Mouse (Mus musculus) left cerebral cortex, postnatal 14 days (tissue): ENCODE measurements around the gene Abraxas2. TPM values are rescaled to one million over a fixed set of nuclear protein-coding genes. Genes with fewer than 3 reads are reported as not detected.
A peak's percentile ranks its signal among the peaks of the same experiment; 100 is the strongest.

Experiments
- DNase-seq, 2 experiments: peaks; one replicate each; pipeline ENCODE4 v3.0.0; 2021 to 2022; ENCODE audit warnings: low spot score in 2 of 2, mixed read lengths in 1 of 2
- intact Hi-C: fragments of 180-260 bp; cut with DNase I; formaldehyde crosslinking; loops from one replicate; pipeline ENCODE4 v1.15.1; 2025
- total RNA-seq, 2 experiments: library from RNA; stranded (reverse); gene quantifications; 2 replicates each; pipeline ENCODE4 v1.2.3; 2021

The Abraxas2 gene
- total RNA-seq, 2 experiments from 2014 or later: 24.9 to 28.2 TPM

DNA sequence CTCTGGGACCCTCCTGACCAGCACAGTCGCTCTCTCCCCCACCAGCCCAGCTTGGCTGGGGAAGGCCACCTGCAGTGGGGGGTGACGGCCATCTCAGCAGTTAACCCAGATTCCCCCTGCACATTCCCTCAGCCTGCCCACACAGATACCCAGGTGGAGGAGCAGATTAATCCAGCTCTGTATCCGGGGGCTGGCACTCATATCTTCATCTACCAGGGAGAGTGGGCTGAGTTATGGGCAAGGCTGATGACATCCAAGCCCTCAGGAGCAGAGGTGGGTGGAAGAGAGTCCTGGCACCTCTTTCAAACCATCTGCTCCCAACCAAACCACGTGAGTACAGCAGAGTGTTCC, 33.3 kb downstream of the Abraxas2 start:
- DNase-seq: no peak
- intact Hi-C loops: no loop called here

GRCm38 (mm10) chr7:132892806-132893205, 33.8 kb downstream of the Abraxas2 start:
- DNase-seq: no peak
- intact Hi-C loops: no loop called here

DNA sequence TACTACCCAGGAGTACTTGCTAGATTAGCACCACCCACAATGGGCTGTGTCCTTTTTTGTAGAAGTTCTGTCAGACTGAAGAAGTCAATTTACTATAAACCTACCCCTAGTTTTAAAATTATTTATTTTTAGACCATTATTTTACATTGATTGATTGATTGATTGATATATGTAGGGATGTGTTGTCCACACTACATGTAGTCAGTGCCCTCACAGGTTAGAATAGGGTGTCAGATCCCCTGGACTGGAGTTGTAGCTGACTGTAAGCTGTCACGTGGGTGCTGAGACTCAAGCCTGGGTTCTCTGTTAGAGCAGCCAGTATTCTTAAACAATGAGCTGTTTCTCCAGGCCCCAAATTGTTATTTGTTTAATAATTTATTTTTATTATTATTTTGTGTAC, 34.3 kb downstream of the Abraxas2 start:
- DNase-seq: no peak
- intact Hi-C loops: no loop called here

DNA sequence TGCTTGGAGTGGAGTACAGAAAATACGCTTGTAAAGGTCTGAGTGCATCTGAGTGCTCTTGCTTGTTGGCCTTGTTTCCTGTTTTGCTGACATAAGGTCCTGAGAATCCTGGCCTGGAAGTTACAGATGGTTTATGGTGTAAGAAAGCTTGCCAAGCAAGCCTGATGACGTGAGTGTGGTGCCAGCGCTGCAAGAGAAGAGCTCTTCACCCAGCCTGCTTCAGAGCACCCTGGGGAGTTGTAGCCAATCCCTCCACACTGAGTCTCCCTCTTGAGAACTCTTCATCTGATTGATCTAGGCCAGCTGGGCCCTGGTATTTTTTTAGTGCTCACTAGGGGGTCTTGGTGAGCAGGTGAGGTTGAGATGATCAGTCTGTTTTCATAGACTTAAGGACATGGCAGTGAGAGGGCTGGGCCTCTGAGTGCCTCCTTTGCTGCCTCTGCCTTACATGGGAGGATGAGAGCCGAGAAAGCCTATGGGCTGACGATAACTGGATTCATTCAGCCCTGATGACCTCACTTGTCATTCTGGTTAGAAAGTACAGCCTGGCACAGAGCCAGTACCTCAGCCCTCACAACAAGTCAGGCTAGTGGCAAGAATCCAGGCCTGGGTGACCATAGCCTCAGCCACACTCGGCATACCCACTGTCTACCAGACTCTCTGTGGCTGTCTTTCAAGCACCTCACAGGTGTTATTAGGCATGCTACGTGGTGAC, 36.0 kb downstream of the Abraxas2 start:
- intact Hi-C loops: no loop called here
- no peak for DNase-seq

DNA sequence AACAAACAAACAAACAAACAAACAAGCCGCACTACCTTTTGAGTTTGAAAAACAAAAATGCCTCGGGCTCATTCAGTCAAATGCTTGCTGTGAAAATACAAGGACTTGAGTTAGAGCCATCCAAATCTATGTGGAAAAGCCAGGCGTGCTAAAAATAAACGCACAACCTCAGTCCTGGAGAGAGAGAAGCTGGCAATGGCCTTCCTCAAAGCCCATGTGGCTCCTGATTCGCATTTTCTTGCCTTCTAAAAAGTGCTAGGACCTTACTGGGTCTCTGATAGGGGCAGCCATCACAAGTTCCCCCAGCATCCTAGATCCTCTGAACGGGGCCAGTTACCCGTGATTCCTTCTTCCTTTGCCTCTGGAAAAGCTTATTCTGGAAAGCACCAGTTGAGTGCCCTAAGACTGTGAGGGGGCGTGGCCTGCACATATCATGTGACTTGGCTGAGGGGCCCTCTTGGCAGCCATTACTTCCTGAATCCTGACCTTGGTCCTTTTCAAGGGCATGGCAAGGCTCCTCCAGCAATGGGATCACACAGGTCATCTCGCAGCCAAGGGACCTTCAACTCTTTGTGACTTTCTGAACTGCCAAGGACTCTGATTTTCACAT, 37.3 kb downstream of the Abraxas2 start:
- intact Hi-C loops: no loop called here
- DNase-seq: no peak

DNA sequence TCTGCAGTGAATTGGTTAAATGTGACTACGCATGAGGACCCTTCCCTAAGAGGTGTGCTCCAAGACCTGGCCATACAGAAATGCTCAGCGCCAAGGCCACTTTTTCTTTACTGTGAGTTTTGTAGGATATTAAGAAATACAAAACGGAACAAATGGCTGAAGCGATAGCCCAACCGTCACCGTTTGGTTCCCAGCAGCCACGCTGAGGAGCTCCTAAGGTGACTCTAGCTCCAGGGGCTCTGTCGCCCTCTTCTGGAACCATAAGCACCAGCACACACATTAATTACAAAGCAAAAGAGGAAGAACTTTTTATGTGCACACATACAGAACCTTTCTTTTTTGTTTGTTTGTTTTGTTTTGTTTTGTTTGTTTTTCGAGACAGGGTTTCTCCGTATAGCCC, 38.2 kb downstream of the Abraxas2 start:
- intact Hi-C loops: no loop called here
- no peak for DNase-seq

- intact Hi-C loops: no loop called here
- no peak for DNase-seq
Observed at GRCm38 (mm10) chr7:132898234-132898633, 39.2 kb downstream of the Abraxas2 start.

- intact Hi-C loops: no loop called here
- DNase-seq: no peak
Observed at GRCm38 (mm10) chr7:132900826-132901531, 42.0 kb downstream of the Abraxas2 start.

DNA sequence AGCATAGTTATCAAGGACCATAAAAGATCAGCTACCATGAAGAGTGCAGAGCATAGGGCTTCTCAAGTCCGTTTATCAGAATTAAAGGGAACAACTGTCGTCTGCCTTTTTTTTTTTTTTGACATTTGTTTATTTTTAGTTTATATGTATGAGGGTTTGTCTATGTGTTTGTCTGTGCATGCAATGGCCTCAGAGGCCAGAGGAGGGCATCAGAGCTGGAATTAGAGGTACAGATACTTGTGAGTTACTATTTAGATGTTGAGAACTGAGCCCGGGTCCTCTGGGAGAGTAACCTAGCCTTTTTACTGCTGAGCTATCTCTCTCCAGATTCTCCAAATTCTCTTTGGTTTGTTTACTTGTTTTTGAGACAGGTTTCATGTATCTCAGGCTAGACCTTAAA, 44.8 kb downstream of the Abraxas2 start:
- intact Hi-C loops: no loop called here
- DNase-seq: no peak

- intact Hi-C loops: no loop called here
- DNase-seq: no peak
Observed at GRCm38 (mm10) chr7:132921971-132922370, 62.9 kb downstream of the Abraxas2 start.

DNA sequence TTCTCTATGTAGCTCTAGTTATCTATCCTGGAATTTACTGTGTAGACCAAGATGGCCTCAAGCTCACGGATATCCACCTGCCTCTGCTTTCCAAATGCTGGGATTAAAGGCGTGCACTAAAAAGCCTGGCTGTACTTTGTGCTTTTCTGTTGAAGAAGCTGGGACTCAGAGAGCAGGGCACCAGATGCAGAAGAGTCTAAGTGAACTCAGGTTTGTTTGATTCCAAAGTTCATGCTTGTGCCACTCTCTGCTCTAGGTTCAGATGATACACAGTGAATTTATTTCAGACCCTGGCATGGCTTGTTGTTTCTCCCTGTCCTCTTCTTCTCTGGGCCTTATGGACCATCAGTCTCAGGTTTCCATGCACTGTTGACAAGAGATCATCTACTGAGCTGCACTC, 66.2 kb downstream of the Abraxas2 start:
- DNase-seq: no peak
- intact Hi-C loops: no loop called here

DNA sequence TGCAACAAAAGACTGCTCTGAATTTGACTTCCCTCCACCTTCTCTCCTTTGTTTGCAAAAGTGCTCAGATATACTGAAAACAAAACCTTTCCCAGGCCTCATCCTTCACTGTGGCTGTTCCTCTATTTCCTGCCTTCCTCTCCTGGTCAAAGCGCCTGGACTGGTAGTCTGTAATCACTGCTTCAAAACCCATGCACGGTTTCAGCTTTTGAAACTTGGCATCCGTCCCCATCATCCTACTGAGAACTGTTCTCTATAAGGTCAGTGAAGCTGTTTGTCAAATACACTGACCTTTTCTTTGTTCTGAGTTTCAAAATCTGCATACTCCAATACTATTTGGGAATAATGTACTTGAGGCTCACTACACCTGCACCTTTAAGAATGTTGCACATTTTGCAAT, 68.2 kb downstream of the Abraxas2 start:
- intact Hi-C loops: no loop called here
- DNase-seq: no peak

DNA sequence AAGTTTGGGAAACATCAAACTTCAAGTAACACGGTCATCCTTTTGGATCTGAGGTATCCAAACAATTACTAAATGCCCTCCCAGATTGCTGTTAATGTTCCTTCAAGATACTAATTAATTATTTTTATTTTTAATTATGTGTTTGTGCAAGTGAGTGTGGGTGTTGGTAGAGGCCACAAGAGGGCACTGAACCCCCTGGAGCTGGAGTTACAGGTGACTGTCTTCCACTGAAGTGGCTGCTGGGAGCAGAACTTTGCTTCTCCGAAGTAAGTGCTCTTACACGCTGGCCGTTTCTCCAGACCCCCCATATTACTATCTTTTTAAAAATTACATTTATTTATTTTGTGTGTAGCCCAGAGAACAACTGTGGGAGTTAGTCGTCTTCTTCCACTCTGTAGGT, 71.0 kb downstream of the Abraxas2 start:
- intact Hi-C loops: no loop called here
- no peak for DNase-seq

DNA sequence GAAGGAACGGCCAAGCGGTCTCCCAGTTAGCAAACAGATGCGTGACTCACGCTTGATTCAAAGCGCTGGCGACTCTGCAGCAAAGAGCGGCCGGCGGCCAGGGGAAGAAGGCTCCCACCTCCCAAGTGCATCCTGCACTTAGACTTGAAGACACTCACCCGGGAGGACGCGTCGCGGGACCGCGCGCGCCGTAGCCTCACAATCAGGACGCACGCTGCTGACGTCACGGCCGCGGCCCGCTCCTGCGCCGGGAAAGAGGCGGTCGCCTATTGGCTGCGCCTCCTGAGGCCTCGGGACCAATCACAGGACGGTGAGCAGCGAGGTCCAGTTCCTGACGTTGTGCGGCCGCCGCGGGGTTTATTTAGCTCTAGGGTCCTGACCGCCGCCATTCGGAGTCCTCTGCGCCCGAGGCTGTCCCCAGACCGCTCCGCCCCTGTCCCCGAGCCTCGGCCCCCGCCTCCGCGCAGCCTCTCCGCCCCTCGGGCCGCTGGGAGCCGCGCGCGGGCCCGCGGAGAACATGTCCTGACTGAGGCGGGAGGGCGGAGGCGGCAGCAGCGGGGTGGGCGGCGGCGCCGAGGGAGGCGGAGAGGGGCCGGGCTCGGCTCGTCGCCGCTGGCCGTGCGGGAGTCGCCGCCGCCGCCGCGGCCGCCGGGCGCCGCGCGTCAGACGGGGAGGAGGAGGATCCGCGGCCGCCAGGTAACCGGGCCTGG, 72.0 kb downstream of the Abraxas2 start, which contains the start of gene Zranb1:
Zranb1 (plus strand) TSS at position 293 of the 710 bp plus-strand sequence.
- intact Hi-C loops: no loop called here
- peak; percentile 99 for DNase-seq

GRCm38 (mm10) chr7:132931560-132932351, 72.7 kb downstream of the Abraxas2 start:
- intact Hi-C loops: no loop called here
- DNase-seq: peak; percentile 19 to 20

DNA sequence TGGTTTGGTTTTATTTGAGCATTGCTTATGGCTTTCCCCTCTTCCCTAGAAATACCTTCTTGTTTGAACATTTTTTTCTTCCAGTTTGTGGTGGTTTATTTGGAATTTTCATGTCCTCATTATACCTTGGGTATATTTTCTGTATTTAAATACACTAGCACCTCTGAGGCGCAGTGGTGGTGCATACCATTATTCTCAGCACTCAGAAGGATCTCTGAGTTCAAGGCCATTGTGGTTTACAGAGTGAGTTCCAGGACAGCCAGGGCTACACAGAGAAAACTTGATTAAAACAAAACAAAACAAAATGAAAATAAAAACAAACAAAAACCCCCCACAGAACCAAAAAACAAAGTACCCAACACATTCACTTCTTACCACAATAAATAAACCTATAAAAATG, 74.3 kb downstream of the Abraxas2 start:
- no peak for DNase-seq
- intact Hi-C loops: no loop called here
